Mouse (Mus musculus) right cerebral cortex, adult 18-20 months (tissue): ENCODE measurements around the gene Dmgdh.

ENCODE experiments used
- DNase-seq: peaks from one replicate; pipeline ENCODE4 v3.0.0; 2022; ENCODE audit warnings: mixed read lengths

Gene Dmgdh

GRCm38 (mm10) chr13:93773704-93774315 lies 99.6 kb downstream of the Dmgdh start:
- DNase-seq: no peak

DNA sequence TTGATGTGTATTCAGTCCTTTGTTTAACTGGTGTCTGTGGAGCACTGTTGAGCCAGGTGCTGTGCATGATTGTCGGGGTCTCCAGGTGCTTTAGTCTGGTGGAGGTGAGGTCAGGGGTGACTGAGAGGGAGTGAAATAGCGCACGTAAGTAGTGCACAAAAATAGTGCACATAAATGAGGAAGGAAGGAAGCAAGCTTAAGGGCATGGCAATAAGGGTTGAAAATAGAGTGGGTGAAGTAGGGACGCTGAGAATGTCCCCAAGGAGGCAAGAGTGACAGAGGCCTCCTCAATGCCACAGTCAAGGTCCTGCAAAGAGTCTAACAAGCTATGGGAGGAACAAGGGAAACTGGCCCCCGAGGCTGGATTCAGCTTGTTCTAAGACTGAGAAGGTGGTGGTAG lies 108.6 kb downstream of the Dmgdh start:
- DNase-seq: no peak

DNA sequence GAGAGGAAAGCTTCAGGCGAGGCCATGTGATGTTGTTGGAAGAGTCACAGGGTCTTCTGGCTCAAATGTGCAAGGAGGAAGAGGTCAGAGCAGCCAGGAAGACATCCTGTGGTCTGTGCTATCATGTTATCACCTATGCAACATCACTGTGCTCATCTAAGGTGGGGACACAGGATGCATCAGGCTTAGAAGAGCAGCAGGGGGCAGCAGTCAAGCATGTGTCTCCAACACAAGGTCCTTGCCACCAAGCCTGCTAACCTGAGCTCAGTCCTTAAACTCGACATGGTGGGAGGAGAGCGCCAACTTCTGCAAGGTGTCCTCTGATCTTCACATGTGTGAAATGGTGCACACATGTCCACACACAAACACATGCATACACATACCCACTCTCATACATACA lies 111.1 kb downstream of the Dmgdh start:
- DNase-seq: no peak

DNA sequence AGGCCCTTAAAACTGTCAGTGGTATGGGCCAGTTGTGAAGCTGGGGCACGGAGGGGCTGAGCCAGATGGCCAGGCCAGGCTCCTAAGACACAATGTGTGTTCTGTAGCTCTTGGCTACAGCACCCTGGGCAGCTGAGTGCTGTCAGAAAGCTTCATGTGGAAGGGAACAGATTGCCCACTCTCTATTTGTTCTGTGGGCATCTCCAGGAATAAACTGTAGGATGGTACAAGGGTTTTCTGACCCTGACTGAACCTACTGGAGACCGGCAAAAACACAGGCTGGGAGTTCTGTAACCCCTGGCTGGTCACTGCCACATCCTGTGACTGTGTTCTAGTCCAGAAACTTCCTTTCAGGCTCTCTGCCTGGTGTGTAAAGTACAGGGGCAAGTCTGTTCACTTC lies 111.8 kb downstream of the Dmgdh start:
- DNase-seq: no peak

DNA sequence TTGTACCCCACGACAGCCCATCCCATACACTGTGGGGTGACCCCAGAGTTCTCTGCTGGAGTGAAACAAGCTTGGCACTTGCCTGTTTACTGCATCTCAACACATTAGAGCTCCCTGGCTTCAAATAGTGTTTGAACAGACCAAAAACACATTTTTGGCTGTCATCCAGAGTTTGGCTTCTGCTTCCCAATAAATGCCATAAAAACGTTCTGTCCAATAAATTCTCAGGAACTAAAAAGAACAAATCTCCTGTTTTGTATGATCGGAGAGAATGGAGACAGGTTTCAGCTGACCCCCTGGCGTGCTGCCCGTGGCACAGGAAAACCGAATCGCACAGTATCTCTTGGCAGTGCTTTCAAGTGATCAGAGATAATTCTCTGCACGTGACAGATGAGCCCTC lies 113.4 kb downstream of the Dmgdh start:
- DNase-seq: no peak

DNA sequence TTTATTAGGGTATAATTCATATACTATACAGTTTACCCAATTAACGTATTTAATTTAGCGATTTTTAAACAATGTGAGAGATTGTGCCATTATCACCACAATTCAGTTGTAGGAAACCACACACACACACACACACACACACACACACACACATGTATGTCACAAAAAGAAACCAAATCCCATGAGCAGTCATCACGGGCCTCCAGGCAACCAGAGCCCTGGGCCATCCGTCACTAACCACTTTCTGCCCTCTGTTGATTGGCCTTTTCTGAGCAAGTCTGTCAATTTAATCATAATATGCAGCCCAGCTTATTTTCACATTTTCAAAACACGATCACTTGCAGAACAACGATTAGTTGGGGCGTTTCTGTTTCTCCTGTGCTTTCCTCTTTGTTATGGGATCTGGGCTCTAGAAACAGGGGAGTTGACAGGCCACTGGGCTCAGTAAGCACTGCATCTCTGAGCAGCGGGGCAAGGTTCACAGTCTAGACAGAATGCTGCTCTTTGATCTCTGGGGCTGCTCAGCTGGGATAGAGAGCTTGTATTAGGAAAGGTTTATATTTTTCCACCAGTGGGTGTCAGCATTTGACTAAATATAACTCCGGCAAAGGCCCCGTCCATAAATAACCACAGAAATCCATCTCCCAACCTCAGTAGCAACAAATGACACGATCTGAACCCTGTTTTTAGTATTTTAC lies 118.9 kb downstream of the Dmgdh start:
- DNase-seq: peak; percentile 37

GRCm38 (mm10) chr13:93793643-93794182 lies 119.5 kb downstream of the Dmgdh start:
- no peak for DNase-seq

- no peak for DNase-seq
Observed at GRCm38 (mm10) chr13:93797011-93797600, 122.9 kb downstream of the Dmgdh start.
